Mouse (Mus musculus) liver, embryonic 12.5 days (tissue): ENCODE measurements around the gene Eif4ebp2. TPM values are rescaled to one million over a fixed set of nuclear protein-coding genes. Genes with fewer than 3 reads are reported as not detected.
A peak's percentile ranks its signal among the peaks of the same experiment; 100 is the strongest.

Source experiments
- ATAC-seq: fragments of 200-750 bp; cut with Nextera tagmentation; 2 replicates; pipeline ENCODE4 v1.8.0; 2017; ENCODE audit warnings: moderate number of reproducible peaks, mild to moderate bottlenecking, moderate library complexity
- H3K27ac ChIP-seq: fragments of 300-500 bp; sonication (generic); 2 replicates; pipeline ENCODE4 v1.5.1; 2016; ENCODE audit warnings: mild to moderate bottlenecking
- H3K27me3 ChIP-seq: fragments of 300-500 bp; sonication (generic); replicated peaks from 2 replicates; pipeline ENCODE4 v1.6.1; 2016; ENCODE audit warnings: mild to moderate bottlenecking, moderate library complexity
- H3K36me3 ChIP-seq: fragments of 300-500 bp; sonication (generic); 2 replicates; pipeline ENCODE4 v1.6.1; 2016; ENCODE audit warnings: mild to moderate bottlenecking, moderate library complexity
- H3K4me1 ChIP-seq: fragments of 300-500 bp; sonication (generic); 2 replicates; pipeline ENCODE4 v1.6.1; 2016
- H3K4me2 ChIP-seq: fragments of 300-500 bp; sonication (generic); 2 replicates; pipeline ENCODE4 v1.6.1; 2016; ENCODE audit warnings: mild to moderate bottlenecking, moderate library complexity
- H3K4me3 ChIP-seq: fragments of 300-500 bp; sonication (generic); 2 replicates; pipeline ENCODE4 v1.5.1; 2016; ENCODE audit warnings: mild to moderate bottlenecking, moderate library complexity
- H3K9ac ChIP-seq: fragments of 300-500 bp; sonication (generic); 2 replicates; pipeline ENCODE4 v1.6.1; 2016; ENCODE audit warnings: mild to moderate bottlenecking, moderate library complexity
- H3K9me3 ChIP-seq: fragments of 300-500 bp; sonication (generic); replicated peaks from 2 replicates; pipeline ENCODE4 v1.6.1; 2016; ENCODE audit warnings: mild to moderate bottlenecking, moderate library complexity
- WGBS: fragments of 180-500 bp; shearing (Covaris S2); methylation state at CpG from one replicate; pipeline ENCODE4 v1.1.7; 2016; ENCODE audit not compliant: insufficient replicate concordance; 5-methylcytosine and 5-hydroxymethylcytosine counted together
- polyA plus RNA-seq: library from polyadenylated mRNA; unstranded; fragments of >200 nt; fragmentation: Nextera tagmentation; extraction: Ambion mirVana; gene quantifications from 2 replicates; pipeline ENCODE4 v1.2.1, GENCODE M21; 2016

The Eif4ebp2 gene
- polyA plus RNA-seq, 1 experiment from 2014 or later: 57.6 TPM

DNA sequence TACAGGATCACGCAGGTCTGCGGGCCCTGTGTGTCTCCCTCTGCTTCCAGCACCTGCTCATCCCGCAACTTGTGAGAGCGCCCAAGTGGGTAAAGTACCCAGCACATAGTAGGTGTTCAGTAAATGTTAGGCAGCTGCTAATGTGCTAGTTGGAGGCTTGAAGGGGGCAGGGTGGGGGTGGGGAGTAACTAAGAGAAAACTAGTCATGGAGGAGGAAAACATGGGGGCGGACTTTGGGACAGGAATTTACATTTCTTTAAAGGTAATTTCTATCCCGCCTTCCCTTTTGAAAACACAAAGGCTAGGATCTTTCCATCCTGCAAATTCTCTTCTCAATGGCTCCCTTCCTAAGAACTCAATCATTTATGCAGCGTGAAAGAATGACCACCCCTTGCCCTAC lies 35.9 kb downstream of the Eif4ebp2 start:
- Histone ChIP-seq H3K4me1 (peaks cover 70% of the 10 kb centered on the region), H3K9ac (no peak overlapping the region), H3K27ac (no peak overlapping the region), H3K4me3 (no peak overlapping the region), H3K36me3 (no peaks in the 10 kb centered on the region), H3K27me3 (peaks cover 59% of the 10 kb centered on the region), H3K9me3 (no peaks in the 10 kb centered on the region), H3K4me2 (no peak overlapping the region)
- WGBS: 59% methylated on average over 7 of the region's 7 CpGs
- no peak for ATAC-seq

DNA sequence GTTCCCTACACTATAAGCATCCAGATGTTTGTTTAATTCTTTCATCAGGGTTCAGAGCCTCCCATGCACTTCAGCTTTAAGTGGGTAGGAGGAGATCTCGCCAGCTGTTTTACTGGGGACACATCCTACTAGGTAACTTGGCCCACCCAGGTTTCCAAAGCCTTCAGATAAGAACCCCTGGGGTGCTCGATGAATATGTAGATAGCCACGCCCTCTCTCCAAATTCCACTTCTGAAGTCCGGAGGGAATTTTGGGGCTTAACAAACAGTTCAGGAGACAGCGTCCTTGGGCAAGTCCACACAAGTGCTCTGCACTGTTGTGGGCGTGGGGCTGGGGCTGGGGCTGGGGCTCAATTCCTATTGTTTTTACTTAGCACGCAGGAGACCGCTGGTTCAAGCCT lies 36.6 kb downstream of the Eif4ebp2 start:
- ATAC-seq: no peak
- Histone ChIP-seq H3K4me1 (peaks cover 77% of the 10 kb centered on the region), H3K9me3 (no peaks in the 10 kb centered on the region), H3K27me3 (peaks cover 52% of the 10 kb centered on the region), H3K4me2 (no peak overlapping the region), H3K4me3 (no peak overlapping the region), H3K27ac (no peak overlapping the region), H3K36me3 (no peaks in the 10 kb centered on the region), H3K9ac (no peak overlapping the region)
- 31% methylated on average over 8 of the region's 8 CpGs for WGBS

DNA sequence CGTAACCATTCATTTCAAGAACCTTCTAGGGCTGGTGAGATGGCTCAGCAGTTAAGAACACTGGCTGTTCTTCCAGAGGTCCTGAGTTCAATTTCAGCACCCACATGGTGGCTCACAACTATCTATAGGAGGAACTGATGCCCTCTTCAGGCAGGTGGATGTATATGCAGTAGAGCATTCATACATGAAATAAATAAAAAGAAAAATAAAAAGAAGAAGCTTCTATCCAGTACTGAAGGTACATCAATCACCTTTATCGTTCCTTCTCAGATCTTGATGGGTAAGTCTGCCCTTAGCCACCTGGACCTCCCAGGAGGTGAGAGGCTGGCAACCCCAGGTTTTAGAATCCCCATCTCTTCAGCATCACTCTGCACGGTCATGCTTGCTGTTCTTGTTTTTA lies 37.2 kb downstream of the Eif4ebp2 start:
- no peaks in the 10 kb centered on the region for H3K36me3 ChIP-seq

DNA sequence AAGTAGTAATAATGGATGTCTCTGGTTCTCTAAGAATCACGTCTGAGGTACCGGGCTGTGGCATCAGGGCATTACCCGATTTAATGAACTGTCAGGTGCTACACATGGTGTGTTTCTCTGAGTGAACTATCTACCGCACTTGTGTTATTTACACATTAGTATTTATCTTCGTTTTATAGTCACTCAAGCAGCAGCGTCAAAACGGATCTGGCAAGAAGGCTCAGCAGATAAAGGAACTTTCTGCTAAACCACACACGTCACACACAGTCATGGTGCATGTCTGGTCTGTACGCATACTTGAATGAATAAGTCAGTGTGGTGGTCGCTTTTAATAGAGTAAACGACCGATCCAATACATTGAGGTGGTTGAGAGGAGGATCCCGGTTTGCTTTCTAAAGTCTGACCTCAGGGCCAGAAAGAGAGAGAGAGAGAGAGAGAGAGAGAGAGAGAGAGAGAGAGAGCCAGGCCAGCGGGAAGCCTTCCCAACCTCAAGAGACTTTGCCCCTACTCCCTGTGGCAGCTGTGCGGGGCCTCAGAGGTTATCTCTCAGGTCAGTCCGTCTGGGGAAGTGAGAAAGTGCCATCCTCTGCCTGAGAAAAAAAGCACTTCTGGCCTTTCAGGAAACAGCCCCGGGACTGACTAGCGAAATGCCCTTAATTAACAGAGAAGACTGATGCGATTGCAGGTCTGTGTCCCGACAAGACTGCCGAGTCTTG lies 39.4 kb downstream of the Eif4ebp2 start:
- Histone ChIP-seq H3K36me3 (no peaks in the 10 kb centered on the region), H3K27me3 (peaks cover 24% of the 10 kb centered on the region), H3K4me2 (peak overlapping the region; percentile 70), H3K4me1 (peaks cover 80% of the 10 kb centered on the region), H3K27ac (peak overlapping the region; percentile 98), H3K9me3 (no peaks in the 10 kb centered on the region), H3K9ac (peak overlapping the region; percentile 72), H3K4me3 (peak overlapping the region; percentile 37)
- WGBS: 6% methylated on average over 21 of the region's 21 CpGs
- ATAC-seq: peak; percentile 94

More for the DNA sequence above, 37.2 kb downstream of the Eif4ebp2 start:
- H3K4me1 ChIP-seq: peaks cover 79% of the 10 kb centered on the region
- H3K4me2 ChIP-seq: no peak overlapping the region
- ATAC-seq: no peak
- H3K9me3 ChIP-seq: no peaks in the 10 kb centered on the region
- 74% methylated on average over 3 of the region's 3 CpGs for WGBS
- H3K9ac ChIP-seq: no peak overlapping the region
- peaks cover 45% of the 10 kb centered on the region for H3K27me3 ChIP-seq
- H3K4me3 ChIP-seq: no peak overlapping the region
- no peak overlapping the region for H3K27ac ChIP-seq

DNA sequence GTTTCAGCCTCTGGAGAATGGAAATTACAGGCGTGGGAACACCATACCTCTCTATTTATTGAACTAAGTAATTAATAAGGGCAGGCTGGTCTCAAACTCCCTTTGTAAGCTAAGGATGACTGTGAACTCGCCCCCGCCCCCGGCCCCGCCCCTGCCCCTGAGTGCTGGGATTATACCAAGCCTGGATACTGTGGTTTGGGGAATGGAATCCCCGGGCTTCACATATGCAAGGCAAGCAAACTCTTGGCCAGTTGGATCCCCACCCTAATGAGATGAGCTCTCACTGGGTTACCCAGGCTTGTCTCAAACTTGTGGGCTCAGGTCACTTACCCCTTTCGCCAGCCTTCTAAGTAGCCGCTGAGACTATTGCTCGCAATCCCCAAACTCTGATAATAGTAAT lies 42.3 kb downstream of the Eif4ebp2 start:
- no peaks in the 10 kb centered on the region for H3K36me3 ChIP-seq
- no peak overlapping the region for H3K4me2 ChIP-seq
- 52% methylated on average over 9 of the region's 9 CpGs for WGBS
- ATAC-seq: no peak
- no peak overlapping the region for H3K27ac ChIP-seq
- no peaks in the 10 kb centered on the region for H3K9me3 ChIP-seq
- H3K4me1 ChIP-seq: peaks cover 66% of the 10 kb centered on the region
- H3K27me3 ChIP-seq: peaks cover 12% of the 10 kb centered on the region
- no peak overlapping the region for H3K9ac ChIP-seq
- no peak overlapping the region for H3K4me3 ChIP-seq

DNA sequence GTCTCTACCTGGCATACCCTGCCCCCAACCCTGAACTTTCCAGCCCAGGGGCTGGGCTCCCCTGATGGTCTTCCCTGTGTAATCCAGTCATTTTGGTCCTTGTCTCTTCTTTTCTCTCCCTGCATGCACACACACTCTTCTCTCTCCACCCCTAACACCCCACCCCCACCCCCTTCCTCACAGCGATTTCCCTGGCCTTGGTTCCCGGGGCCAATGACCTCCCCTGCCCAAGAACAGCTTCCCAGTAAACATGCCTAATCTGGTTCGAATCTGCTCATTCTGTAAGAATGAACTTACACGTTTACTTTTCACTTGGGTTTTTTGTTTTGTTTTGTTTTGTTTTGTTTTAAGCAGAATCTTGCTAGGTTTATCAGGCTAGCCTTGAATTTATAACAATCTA lies 42.7 kb downstream of the Eif4ebp2 start:
- Histone ChIP-seq H3K27ac (peak overlapping the region; percentile 30; the same call in 1 of the 2 replicates), H3K4me2 (no peak overlapping the region), H3K27me3 (peaks cover 12% of the 10 kb centered on the region), H3K9ac (no peak overlapping the region), H3K36me3 (no peaks in the 10 kb centered on the region), H3K4me1 (peaks cover 62% of the 10 kb centered on the region), H3K4me3 (no peak overlapping the region), H3K9me3 (no peaks in the 10 kb centered on the region)
- ATAC-seq: no peak
- WGBS: 35% methylated on average over 4 of the region's 4 CpGs

DNA sequence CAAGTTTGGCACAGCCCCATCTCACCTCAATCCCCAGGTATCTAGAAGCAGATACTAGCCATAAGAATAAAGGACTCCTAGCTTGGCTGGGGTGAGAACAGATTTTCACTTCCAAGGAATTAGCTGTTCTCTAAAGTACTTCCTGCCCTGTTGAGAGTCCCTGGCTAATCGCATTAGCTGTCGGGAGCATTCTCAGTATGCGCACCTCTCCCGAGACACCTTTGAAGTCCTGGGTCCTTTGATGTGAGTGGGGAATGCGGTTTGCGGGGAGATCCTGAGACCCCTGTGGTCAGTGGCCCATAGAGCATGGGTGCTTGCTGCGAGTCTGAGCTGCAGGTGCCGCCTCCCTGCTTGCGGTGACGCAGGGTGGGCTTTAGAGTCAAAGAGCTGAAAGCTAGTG lies 46.5 kb downstream of the Eif4ebp2 start:
- Histone ChIP-seq H3K9ac (no peak overlapping the region), H3K4me2 (no peak overlapping the region), H3K9me3 (0 out of 2 replicates have a peak, but pooled peaks cover 7% of the 10 kb centered on the region), H3K27me3 (peaks cover 12% of the 10 kb centered on the region), H3K27ac (no peak overlapping the region), H3K36me3 (no peaks in the 10 kb centered on the region), H3K4me1 (peaks cover 25% of the 10 kb centered on the region), H3K4me3 (no peak overlapping the region)
- 18% methylated on average over 10 of the region's 10 CpGs for WGBS
- ATAC-seq: no peak

DNA sequence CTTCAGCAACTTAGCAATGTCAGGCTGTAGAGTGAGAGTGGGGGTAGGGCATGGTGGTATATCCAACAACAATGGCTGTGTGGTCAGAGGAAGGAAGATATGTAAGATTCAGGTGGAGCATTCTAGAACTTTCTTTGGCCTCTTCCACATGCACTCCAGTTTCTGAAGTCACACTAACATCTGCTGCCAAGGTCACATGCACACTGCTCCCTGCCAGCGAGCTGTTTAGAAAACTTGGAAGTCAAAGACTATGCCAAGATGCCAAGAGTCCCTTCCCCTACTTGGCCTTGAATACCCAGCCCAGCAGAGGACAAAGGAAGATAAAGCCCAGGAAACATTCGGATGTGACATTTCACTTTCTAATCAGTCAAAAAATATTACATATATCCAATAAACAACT lies 49.5 kb downstream of the Eif4ebp2 start:
- Histone ChIP-seq H3K9me3 (0 out of 2 replicates have a peak, but pooled peaks cover 7% of the 10 kb centered on the region), H3K27me3 (peaks cover 12% of the 10 kb centered on the region), H3K4me3 (no peak overlapping the region), H3K4me2 (no peak overlapping the region), H3K4me1 (0 out of 2 replicates have a peak, but pooled peaks cover 4% of the 10 kb centered on the region), H3K36me3 (no peaks in the 10 kb centered on the region), H3K27ac (no peak overlapping the region), H3K9ac (no peak overlapping the region)
- 71% methylated on average over 2 of the region's 2 CpGs for WGBS
- no peak for ATAC-seq

DNA sequence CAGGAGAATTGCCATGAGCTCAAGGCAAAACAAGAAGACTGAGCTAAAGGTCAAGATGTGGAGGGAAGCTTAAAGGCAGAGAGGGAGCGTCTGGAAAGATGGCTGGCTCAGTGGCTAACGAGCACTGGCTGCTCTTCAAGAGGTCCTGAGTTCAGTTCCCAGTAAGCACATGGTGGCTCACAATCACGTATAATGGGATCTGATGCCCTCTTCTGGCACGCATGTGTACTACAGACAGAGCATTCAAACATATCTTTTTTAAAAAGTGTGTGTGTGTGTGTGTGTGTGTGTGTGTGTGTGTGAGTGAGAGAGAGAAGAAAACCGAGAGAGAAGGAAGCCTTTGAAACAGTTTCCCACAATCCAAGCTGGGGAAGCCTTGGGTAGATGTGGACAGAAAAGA lies 50.0 kb downstream of the Eif4ebp2 start:
- Histone ChIP-seq H3K27me3 (peaks cover 12% of the 10 kb centered on the region), H3K9ac (no peak overlapping the region), H3K4me1 (0 out of 2 replicates have a peak, but pooled peaks cover 4% of the 10 kb centered on the region), H3K36me3 (no peaks in the 10 kb centered on the region), H3K4me2 (no peak overlapping the region), H3K4me3 (no peak overlapping the region), H3K9me3 (0 out of 2 replicates have a peak, but pooled peaks cover 7% of the 10 kb centered on the region), H3K27ac (no peak overlapping the region)
- 51% methylated on average over 5 of the region's 5 CpGs for WGBS
- no peak for ATAC-seq

DNA sequence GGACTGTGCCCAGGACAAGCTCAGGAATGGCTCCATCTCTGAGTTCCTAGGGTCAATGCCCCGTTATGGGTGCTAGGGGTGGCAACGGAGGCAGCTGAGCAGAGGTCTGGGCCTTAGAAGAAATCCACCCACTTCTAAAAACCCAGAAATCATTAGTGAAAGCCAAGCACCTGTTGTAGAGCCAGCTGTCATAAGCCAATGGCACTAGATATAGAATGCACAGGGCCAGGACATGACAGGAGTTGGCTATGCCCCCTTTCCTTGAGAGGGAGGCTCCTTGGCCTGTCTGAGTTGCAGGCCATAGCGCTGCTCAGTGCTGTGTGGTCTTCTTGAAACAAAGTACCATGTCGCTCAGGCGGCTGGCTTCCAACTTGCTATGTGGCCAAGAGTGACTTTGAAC lies 52.1 kb downstream of the Eif4ebp2 start:
- Histone ChIP-seq H3K9ac (no peak overlapping the region), H3K4me1 (no peaks in the 10 kb centered on the region), H3K36me3 (no peaks in the 10 kb centered on the region), H3K27me3 (peaks cover 2% of the 10 kb centered on the region), H3K27ac (no peak overlapping the region), H3K9me3 (0 out of 2 replicates have a peak, but pooled peaks cover 7% of the 10 kb centered on the region), H3K4me3 (no peak overlapping the region), H3K4me2 (no peak overlapping the region)
- WGBS: 75% methylated on average over 5 of the region's 5 CpGs
- ATAC-seq: no peak

DNA sequence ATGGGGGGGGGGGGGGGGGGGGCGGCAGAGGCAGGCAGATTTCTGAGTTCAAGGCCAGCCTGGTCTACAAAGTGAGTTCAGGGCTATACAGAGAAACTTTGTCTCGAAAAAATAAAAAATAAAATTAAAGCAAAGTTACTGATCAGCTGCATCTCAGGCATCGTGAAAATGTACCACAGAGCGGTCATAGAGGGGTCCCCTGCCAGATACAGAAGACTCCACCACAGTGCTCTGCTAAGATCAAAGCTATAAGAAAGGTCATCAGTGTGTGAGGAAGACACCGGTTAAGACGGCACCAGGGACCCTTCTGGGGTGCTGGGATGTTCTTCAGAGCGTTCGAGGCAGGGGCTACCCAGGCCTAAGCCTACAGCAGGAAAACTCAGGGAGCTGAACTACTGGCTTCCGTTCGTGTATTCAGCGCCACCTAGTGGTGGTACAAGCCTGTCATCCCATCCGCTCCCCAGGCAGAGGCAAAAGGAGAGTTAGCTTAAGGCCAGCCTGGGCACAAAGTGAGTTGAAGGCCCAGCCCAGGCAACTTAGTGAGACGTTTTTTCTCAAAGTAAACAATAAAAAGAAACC lies 53.2 kb downstream of the Eif4ebp2 start:
- no peaks in the 10 kb centered on the region; the same call in 1 of the 2 replicates for H3K27me3 ChIP-seq
- no peaks in the 10 kb centered on the region for H3K36me3 ChIP-seq
- WGBS: 23% methylated on average over 13 of the region's 13 CpGs
- H3K4me3 ChIP-seq: no peak overlapping the region
- H3K27ac ChIP-seq: no peak overlapping the region
- H3K4me1 ChIP-seq: no peaks in the 10 kb centered on the region
- H3K4me2 ChIP-seq: no peak overlapping the region
- no peak overlapping the region for H3K9ac ChIP-seq
- 0 out of 2 replicates have a peak, but pooled peaks cover 7% of the 10 kb centered on the region for H3K9me3 ChIP-seq
- ATAC-seq: peak; percentile 73

DNA sequence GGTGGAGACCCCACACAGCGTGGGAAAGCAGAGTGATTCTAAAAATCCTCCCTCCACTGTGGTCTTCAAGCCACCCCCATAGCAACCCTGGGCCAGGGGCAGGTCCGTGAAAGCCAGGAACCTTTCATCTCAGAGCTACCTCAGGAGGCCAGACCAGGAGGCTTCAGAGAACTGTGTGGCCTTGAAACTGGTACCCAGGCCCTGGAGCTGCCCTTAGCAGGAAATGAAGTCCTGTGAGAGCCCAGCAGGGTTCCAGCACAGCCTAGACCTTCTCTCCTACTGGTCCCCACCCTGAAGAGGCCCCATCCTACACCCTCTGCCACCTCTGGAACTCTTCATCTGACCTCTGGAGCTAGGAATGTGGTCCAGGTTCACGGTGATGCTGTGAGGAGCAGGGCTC lies 54.3 kb downstream of the Eif4ebp2 start:
- no peak overlapping the region for H3K9ac ChIP-seq
- H3K27ac ChIP-seq: no peak overlapping the region
- WGBS: 63% methylated on average over 3 of the region's 3 CpGs
- no peak overlapping the region for H3K4me2 ChIP-seq
- no peak overlapping the region for H3K4me3 ChIP-seq
- no peaks in the 10 kb centered on the region for H3K36me3 ChIP-seq
- no peaks in the 10 kb centered on the region; the same call in 1 of the 2 replicates for H3K27me3 ChIP-seq
- no peak for ATAC-seq
- 0 out of 2 replicates have a peak, but pooled peaks cover 7% of the 10 kb centered on the region for H3K9me3 ChIP-seq
- no peaks in the 10 kb centered on the region for H3K4me1 ChIP-seq
